Mouse (Mus musculus) mouse embryonic stem cell (cell line): ENCODE measurements around the gene Cdk1.

ENCODE experiments used
- in situ Hi-C, 2 experiments: fragments of 300-500 bp; cut with MboI; formaldehyde crosslinking; loops; 1 replicate in 1 of 2; 3 replicates in 1 of 2; pipeline ENCODE4 v1.14.3; 2019 to 2020; ENCODE audit warnings: low sequenced_read_pairs in 2 of 2, low pct_unique_long_range_greater_than_20kb in 1 of 2, mixed read lengths in 1 of 2; ENCODE audit not compliant: unreplicated experiment in 1 of 2

Cdk1 gene

DNA sequence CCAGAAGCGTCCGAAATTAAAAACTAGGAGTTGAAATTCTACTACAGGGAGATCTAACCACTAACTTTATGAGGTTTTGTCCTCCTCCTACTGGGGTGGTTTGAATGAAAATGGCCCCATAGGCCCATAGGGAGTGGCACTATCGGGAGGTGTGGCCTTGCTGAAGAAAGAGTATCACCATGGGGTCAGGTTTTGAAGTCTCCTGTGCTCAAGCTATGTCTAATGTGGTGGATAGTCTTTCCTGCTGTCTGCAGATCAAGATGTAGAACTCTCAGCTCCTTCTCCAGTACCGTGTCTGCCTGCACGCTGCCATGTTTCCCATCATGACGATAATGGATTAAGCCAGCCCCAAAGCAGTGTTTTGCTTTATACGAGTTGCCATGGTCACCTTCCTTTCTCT lies 27.9 kb downstream of the Cdk1 start:
- in situ Hi-C loops, result loop anchor here (25.0 kb wide), 2 partner anchors 413 to 1188 kb away; no protein-coding TSS in a partner anchor

DNA sequence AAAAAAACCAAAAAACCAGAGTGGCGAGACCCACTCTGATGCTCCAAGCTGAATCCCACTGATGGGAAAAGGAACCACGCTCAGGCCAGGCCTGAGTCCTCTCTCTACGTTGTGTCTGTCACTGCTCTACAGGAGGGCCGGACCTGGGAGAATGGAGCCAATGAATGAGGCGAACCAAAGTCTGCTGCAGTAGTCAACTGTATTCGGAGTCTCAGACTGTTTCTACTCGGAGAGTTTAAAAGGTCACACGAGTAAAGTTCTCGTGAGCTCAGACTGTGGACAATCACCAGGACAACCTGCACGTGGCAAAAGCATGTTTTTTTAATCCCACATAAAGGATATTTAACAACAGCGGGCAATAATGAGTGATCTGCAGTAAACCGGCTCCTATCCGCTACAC lies 28.8 kb downstream of the Cdk1 start:
- in situ Hi-C loops, result loop anchor here in 1 of 2 experiments (25.0 kb wide), 1 partner anchor 412 kb away; no protein-coding TSS in a partner anchor

DNA sequence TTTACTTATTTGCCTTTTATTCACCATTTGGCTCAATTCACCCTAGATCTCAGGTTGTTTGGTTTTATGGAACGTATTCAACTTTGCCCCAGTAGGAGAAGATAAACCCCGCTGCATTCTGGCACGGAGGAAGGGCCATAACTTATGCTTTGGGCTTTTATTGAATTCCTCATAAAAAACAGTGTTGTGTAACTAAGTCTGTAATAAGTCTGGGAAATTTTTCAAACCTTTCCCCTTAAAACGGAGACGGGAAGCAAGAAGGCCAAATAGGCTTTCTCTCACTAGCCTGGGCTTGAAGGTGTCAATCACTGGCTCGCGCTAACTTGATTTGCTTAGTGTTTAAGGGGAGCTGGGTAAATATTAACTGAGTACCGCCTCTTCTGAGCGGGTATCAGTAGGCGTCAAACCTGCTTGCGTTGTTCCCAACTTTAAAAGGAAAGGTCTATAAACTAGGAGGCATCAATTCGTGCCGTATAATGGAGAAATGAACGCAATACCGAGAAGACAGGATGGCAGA lies 31.2 kb downstream of the Cdk1 start:
- in situ Hi-C loops, result loop anchor here in 1 of 2 experiments (25.0 kb wide), 1 partner anchor 409 kb away; no protein-coding TSS in a partner anchor

DNA sequence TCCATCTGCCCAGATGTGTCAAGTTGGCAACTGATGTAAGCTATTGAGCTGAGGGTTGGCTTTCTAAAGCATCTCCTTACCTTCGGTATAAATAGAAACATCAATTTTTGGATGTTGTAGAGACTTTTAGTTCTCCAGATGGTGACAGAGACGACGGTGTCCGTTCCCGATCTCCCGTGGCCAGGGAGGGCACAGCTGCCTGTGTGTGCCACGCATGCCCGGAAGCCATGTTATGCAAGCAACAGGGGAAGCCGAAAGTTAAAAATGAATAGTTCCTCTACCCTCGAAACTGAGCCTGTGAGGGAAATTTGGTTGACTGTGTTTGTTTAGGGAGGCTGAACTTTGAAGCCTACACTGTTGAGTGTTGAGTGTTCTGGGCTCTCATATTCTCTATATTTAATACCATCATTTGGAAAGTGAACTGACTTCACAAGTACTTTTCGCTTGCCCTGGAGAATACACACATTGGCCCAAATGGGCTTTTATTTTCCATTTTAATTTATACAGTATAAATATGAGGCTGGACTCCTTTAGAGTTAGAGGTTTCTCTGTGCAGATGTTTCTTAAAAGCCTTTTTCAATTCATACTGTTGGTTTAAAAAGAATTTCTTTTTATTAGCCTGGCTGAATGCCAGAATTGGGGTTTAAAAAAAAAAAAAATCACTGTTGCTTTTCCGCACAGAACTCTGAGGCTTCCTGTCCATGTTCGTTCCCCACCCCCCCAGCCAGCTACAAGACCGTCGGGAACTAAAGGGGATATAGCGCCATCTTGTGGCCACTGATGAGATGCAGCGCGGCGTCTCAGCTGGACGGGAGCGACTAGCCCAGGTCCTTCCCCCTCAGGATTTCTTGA lies 31.8 kb downstream of the Cdk1 start:
- in situ Hi-C loops, result loop anchor here in 1 of 2 experiments (25.0 kb wide), 1 partner anchor 409 kb away; no protein-coding TSS in a partner anchor

DNA sequence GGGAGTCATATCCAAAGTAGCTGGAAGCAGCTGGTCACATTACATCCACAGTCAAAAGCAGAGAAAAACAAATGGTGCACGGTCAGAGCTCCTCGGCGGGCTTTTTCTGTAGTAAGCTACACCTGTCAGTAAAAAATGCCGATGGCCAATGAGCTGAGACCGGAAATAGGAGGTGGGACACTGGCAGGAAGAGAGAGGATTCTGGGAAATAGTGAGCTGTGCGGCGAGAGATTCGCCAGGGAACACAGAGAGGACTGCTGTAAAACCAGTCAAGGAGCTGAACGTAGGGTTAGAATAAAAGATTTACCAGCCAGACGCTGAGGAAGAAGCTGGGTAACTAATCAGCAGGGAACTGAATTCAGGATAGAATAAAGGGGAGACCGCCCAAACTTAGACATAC lies 34.2 kb downstream of the Cdk1 start:
- in situ Hi-C loops, result loop anchor here in 1 of 2 experiments (10.0 to 25.0 kb wide), 2 partner anchors 134 to 406 kb away; no protein-coding TSS in a partner anchor

DNA sequence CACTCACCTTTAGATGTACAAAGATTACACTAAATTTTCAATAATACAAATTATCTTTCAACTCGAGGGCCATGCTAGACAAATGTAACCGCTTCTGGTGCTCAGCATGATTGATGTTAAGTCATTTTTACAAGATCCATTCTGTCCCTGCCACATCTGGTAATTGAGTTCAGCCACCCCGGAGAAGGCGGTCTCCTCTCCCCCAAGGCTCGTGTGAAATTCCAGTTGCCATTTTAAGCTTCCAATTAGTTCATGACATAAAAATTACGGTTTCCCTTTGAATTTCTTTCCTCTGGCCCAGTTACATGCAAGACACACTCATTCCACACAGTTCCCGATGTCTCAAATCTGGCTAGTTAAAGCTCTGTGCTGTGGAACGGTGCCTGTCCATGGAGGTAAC lies 38.8 kb downstream of the Cdk1 start:
- in situ Hi-C loops, result loop anchor here in 1 of 2 experiments (10.0 to 25.0 kb wide), 2 partner anchors 129 to 402 kb away; no protein-coding TSS in a partner anchor

DNA sequence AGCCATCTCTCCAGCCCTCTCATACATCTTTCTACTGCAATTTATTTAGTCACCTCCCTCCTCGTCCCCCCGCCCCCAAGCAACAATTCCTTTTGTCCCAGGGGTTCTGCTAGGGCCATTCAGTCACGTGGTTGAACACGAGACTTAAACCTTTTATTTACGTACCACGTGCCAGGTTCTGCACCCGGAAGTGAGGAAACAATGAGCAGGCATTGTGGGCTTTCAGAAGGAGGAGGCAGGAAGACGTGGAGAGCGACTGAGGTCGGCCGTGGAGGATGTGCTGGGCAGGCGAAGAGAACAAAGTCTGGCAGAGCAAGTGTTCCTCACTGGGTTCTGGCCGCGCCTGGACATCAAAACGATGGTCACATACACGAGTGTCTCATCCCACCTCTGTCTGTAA lies 40.9 kb downstream of the Cdk1 start:
- in situ Hi-C loops, result loop anchor here in 1 of 2 experiments (10.0 to 25.0 kb wide), 2 partner anchors 127 to 400 kb away; no protein-coding TSS in a partner anchor

DNA sequence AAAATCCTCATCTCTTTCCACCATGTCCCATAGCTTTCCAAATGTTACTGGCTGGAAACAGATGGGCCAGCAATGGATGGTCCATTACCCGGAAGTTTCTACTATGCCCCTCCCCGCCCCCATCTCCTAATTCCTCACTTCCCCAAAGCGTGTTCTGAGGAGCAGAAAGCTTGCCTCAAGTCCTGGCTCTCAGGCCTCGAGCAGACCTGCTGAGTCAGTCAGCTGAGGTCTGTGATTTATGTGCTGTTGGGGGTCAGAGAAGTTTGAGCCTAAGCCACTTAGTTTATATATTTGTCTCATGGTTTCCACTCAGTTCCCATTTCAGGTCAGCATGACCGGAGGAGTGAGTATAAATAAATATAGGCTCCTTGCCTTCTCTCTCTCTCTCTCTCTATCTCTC lies 43.6 kb downstream of the Cdk1 start:
- in situ Hi-C loops, result loop anchor here (10.0 to 25.0 kb wide), 2 partner anchors 94 to 397 kb away; partner anchors contain the start of gene A930033H14Rik (in 1 of the 2)

DNA sequence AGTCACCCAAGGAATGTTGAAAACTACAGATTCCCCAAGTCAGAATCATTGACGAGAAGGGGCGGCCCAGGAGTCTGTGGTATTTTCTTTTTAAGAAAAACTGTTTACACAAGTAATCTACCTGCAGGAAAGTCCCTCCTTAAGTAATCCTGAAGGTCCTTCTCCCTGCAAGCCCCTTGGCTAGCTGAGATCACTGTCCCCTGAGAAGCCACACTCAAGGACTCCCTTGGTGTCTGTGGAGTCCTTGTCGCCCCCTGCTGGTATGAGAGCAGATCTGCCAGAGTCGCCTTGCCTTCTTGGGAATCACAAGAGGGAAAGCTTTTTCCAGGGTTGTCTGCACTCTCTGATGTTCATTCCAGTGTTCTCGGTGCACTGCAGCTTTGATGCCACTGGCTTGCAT lies 45.7 kb downstream of the Cdk1 start:
- in situ Hi-C loops, result loop anchor here (10.0 to 25.0 kb wide), 2 partner anchors 92 to 395 kb away; partner anchors contain the start of gene A930033H14Rik (in 1 of the 2)

DNA sequence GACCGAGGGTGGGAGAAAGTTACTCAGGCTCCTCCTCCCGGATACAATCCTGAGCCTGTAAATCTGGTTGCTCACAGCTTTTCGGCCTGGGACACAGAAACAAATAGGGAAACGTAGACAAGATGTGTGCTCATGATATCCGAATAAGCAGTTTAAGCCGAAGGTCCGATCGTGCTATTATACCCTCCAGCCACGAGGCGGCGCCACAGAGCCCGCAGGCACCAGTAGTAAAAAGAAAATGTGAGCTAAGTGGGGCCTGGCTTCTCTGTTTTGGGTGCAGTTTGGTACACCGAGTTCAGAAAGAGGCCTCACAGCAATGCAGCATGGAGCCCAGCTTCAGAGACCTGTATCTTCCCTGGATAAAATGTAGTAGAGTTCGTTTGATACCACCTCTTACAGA lies 46.5 kb downstream of the Cdk1 start:
- in situ Hi-C loops, result loop anchor here (10.0 to 25.0 kb wide), 2 partner anchors 91 to 394 kb away; partner anchors contain the start of gene A930033H14Rik (in 1 of the 2)

DNA sequence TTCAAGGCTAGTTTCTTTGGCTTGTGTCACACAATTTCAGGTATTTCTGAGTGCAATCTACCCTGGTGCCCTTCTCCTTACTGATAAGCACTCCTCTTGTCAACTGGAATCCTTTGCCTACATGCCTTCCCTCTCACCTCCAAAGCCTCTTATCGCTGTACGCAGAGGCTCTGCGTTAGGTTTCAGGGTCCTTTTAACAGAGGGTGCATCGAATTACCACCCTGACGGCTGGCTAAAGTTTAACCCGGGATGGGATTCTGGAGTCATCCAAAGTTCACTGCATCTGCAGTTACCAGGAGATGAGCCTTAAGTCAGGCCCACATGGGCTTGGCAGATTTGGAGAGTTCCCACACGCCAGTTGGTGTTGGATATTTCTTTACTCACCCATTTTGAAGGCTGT lies 47.1 kb downstream of the Cdk1 start:
- in situ Hi-C loops, result loop anchor here (10.0 to 25.0 kb wide), 2 partner anchors 91 to 393 kb away; partner anchors contain the start of gene A930033H14Rik (in 1 of the 2)

DNA sequence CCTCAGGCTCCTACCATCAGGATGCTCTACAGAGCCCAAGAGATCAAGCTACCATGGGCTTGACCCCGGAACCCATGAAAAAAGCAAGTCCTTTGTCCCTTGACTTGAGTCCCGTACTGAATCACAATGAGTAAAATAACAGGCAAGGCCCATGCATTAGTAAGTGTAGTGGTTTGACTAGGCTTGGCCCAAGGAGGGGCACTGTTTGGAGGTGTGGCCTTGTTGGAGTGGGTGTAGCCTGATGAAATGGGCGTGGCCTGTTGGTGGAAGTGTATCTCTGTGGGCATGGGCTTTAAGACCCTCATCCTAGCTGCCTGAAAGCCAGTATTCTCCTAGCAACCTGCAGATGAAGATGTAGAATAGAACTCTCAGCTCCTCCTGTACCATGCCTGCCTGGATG lies 47.9 kb downstream of the Cdk1 start:
- in situ Hi-C loops, result loop anchor here (10.0 to 25.0 kb wide), 2 partner anchors 90 to 393 kb away; partner anchors contain the start of gene A930033H14Rik (in 1 of the 2)

DNA sequence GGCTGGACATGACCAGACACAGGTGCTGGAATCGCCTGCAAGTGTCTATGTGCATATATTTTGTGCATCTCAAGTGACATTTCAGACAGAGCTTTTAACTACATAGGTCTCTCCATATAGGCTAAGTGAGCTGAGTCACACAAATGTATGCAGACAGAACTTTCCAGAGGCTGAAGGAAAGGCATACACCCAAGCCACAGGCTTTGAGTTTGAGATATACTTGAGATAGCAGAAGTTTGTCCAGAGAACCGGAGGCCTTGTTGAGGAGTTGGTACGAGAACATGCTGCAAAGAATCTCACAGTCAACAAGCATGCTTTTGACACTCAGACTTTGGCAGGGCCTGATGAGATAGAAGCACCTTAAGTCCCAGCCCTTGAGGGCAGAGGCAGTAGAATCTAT lies 50.1 kb downstream of the Cdk1 start:
- in situ Hi-C loops, result loop anchor here (10.0 to 25.0 kb wide), 2 partner anchors 88 to 390 kb away; partner anchors contain the start of gene A930033H14Rik (in 1 of the 2)

DNA sequence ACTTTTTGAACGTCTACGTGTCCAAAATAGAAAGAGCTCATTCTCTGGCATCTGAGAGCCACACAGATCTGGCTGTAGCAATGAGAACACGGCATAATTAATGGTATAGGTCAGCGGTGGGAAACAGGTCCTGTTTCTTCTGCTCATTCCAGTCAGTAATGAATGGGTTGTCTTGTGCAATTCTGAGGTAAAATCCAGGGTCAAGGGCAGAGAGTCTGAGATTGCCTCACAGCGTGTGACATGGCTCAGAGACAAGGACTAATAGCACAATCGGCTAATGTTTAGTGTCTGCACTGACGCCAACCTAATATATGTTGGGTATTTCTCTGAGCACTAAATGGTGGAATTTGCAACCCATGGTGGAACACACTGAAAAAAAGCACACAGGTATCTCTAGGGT lies 52.8 kb downstream of the Cdk1 start:
- in situ Hi-C loops, result loop anchor here (10.0 to 25.0 kb wide), 2 partner anchors 85 to 388 kb away; partner anchors contain the start of gene A930033H14Rik (in 1 of the 2)

DNA sequence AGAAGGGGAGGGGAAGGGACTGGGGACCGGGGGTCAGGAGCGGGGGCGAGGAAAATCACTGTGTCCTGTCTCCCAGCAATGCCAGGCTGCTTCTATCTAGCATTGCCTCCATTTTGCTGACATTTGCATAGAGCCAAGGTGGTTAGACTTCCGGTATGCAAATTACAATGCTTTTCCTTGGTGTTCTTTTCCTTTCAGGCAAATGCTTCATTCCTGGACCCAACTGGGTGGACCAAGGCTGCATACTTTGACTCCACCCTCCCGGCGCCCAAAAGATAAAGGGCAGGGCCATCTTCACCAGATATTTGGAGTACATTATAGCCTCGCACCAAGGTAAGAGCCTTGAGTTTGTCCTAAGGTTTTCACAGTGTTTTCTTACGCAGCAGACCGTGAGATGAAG lies 56.8 kb downstream of the Cdk1 start:
- in situ Hi-C loops, result no loop called here

DNA sequence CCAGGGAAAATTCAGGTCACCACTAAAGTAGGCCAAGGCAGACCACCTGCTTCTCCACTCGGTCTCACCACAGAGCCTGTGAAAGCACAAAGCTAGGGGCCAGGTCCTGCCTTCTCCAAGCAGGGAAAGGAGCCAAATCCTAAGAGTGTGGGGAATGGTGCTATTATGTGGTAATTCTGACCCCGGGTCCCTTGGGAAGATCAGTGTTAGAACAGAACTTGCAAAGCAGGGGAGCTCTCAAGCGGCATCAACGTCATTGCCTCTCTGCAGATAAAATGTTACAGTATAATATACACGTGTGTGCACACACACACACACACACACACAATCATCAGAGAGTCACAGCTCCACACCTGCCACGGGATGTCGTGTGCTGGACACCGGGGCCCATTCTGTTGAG lies 62.0 kb downstream of the Cdk1 start:
- in situ Hi-C loops, result no loop called here

DNA sequence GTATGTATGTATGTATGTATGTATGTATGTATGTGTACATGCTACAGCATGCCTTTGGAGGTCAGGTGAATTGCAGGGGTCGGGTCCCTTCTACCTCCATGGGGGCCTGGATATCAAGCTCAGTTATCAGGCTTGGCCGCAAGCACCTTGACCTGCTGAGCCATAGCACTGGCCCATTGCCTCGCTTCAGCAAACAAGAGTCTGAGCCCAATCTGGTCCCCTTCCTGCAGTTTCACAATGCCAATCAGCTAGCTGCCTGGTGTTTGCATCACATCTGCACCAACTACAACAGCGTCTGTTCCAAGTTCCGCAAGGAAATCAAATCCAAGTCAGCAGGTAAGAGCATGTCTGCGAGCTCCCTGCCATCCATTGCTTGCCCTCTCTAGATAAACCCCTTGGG lies 64.0 kb downstream of the Cdk1 start:
- in situ Hi-C loops, result no loop called here

DNA sequence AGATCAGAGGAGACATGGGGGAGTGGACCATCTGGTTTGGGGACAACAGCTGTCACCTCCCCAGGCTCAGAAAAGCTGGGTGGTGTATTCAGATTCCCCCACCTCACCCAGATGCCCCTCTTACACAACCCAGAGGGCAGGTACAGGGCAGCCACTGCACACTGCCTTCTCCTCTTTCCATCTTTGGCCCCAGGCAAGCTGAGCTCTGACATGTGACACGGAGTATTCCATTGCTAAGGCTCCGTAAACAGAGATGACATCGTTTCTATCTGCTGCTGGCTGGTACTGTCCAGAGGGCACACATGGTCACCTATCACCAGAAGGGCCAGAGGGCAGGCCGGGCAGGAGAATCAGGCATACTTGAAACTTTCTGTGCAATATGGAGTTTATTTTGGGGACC lies 64.7 kb downstream of the Cdk1 start:
- in situ Hi-C loops, result no loop called here

DNA sequence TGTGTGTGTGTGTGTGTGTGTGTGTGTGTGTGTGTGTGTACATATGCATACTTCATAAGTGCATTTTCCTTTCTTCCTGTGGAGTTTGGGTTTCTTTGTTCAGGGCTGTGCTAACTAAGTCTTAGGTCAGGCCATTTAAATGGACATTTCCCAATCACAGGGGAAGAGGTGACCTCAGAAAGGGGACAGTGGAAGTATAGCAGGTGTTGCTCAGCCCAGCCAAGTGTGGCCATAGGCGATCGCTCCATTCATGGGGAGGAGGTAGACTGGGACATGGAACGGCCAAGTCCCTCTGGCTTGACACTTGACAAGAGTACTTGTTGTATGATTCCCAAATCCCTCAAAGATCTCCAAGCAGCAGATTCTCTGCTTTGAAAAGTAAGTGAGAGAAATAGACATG lies 65.8 kb downstream of the Cdk1 start:
- in situ Hi-C loops, result no loop called here
